Mouse (Mus musculus): ENCODE results near the gene Slc44a5.

Gene Slc44a5

GRCm38 (mm10) chr3:153941613-153942012 is 31.6 kb upstream of the Slc44a5 start:
- H3K9me3 ChIP-seq (ENCODE audit: low read length): no peaks in the 10 kb centered on the region
- peak overlapping the region; percentile 11; the same call in 1 of the 2 replicates for H3K4me3 ChIP-seq (replicated peaks; ENCODE audit: low read length)
- H3K27me3 ChIP-seq (ENCODE audit: insufficient read depth, low read length): no peaks in the 10 kb centered on the region
- peaks cover 39% of the 10 kb centered on the region for H3K36me3 ChIP-seq (ENCODE audit: insufficient read depth, low read length)
- peaks cover 79% of the 10 kb centered on the region for H3K4me1 ChIP-seq (replicated peaks; ENCODE audit: low read depth, low read length)
- TF ChIP-seq POU5F1 (IDR thresholded peaks at IDR 0.05; ENCODE audit: borderline replicate concordance, low read length) (no peak), NANOG (IDR thresholded peaks at IDR 0.05; ENCODE audit: borderline replicate concordance, low read length) (no peak), CTCF (conservative IDR thresholded peaks at IDR 0.05; ENCODE audit: low read length) (no peak)

GRCm38 (mm10) chr3:153943003-153943640 is 30.1 kb upstream of the Slc44a5 start:
- peaks cover 24% of the 10 kb centered on the region for H3K36me3 ChIP-seq (ENCODE audit: insufficient read depth, low read length)
- peak overlapping the region; percentile 94 for H3K4me3 ChIP-seq (replicated peaks; ENCODE audit: low read length)
- no peaks in the 10 kb centered on the region for H3K27me3 ChIP-seq (ENCODE audit: insufficient read depth, low read length)
- H3K4me1 ChIP-seq (replicated peaks; ENCODE audit: low read depth, low read length): peaks cover 64% of the 10 kb centered on the region
- TF ChIP-seq POU5F1 (IDR thresholded peaks at IDR 0.05; ENCODE audit: borderline replicate concordance, low read length): no peak
- no peak for TF ChIP-seq CTCF (conservative IDR thresholded peaks at IDR 0.05; ENCODE audit: low read length)
- no peak for TF ChIP-seq NANOG (IDR thresholded peaks at IDR 0.05; ENCODE audit: borderline replicate concordance, low read length)
- H3K9me3 ChIP-seq (ENCODE audit: low read length): no peaks in the 10 kb centered on the region

- H3K4me3 ChIP-seq (replicated peaks; ENCODE audit: low read length): peak overlapping the region; percentile 94
- no peaks in the 10 kb centered on the region for H3K27me3 ChIP-seq (ENCODE audit: insufficient read depth, low read length)
These were observed 29.3 kb upstream of the Slc44a5 start for GRCm38 (mm10) chr3:153943901-153944334.

GRCm38 (mm10) chr3:153944335-153944990 is 28.8 kb upstream of the Slc44a5 start, which contains the start of gene Acadm:
TSS of gene Acadm (minus strand) at chr3:153944632.
- TF ChIP-seq POU5F1 (IDR thresholded peaks at IDR 0.05; ENCODE audit: borderline replicate concordance, low read length) (no peak), CTCF (conservative IDR thresholded peaks at IDR 0.05; ENCODE audit: low read length) (no peak), NANOG (IDR thresholded peaks at IDR 0.05; ENCODE audit: borderline replicate concordance, low read length) (no peak)
- Histone ChIP-seq H3K4me1 (replicated peaks; ENCODE audit: low read depth, low read length) (peaks cover 51% of the 10 kb centered on the region), H3K9me3 (ENCODE audit: low read length) (no peaks in the 10 kb centered on the region), H3K36me3 (ENCODE audit: insufficient read depth, low read length) (peaks cover 11% of the 10 kb centered on the region), H3K27me3 (ENCODE audit: insufficient read depth, low read length) (no peaks in the 10 kb centered on the region), H3K4me3 (replicated peaks; ENCODE audit: low read length) (peak within 1 kb of the TSS; percentile 94)

More at GRCm38 (mm10) chr3:153943901-153944334, 29.3 kb upstream of the Slc44a5 start:
- no peak for TF ChIP-seq CTCF (conservative IDR thresholded peaks at IDR 0.05; ENCODE audit: low read length)
- no peaks in the 10 kb centered on the region for H3K9me3 ChIP-seq (ENCODE audit: low read length)
- H3K4me1 ChIP-seq (replicated peaks; ENCODE audit: low read depth, low read length): peaks cover 56% of the 10 kb centered on the region
- H3K36me3 ChIP-seq (ENCODE audit: insufficient read depth, low read length): peaks cover 16% of the 10 kb centered on the region

- H3K36me3 ChIP-seq (ENCODE audit: insufficient read depth, low read length): no peaks in the 10 kb centered on the region
- no peak overlapping the region for H3K4me3 ChIP-seq (replicated peaks; ENCODE audit: low read length)
- no peaks in the 10 kb centered on the region for H3K27me3 ChIP-seq (ENCODE audit: insufficient read depth, low read length)
- TF ChIP-seq POU5F1 (IDR thresholded peaks at IDR 0.05; ENCODE audit: borderline replicate concordance, low read length) (no peak), NANOG (IDR thresholded peaks at IDR 0.05; ENCODE audit: borderline replicate concordance, low read length) (no peak), CTCF (conservative IDR thresholded peaks at IDR 0.05; ENCODE audit: low read length) (no peak)
- peaks cover 23% of the 10 kb centered on the region for H3K4me1 ChIP-seq (replicated peaks; ENCODE audit: low read depth, low read length)
- no peaks in the 10 kb centered on the region for H3K9me3 ChIP-seq (ENCODE audit: low read length)
These were observed 26.0 kb upstream of the Slc44a5 start for GRCm38 (mm10) chr3:153947271-153947670.

- no peaks in the 10 kb centered on the region for H3K36me3 ChIP-seq (ENCODE audit: insufficient read depth, low read length)
- TF ChIP-seq CTCF (conservative IDR thresholded peaks at IDR 0.05; ENCODE audit: low read length): no peak
- TF ChIP-seq POU5F1 (IDR thresholded peaks at IDR 0.05; ENCODE audit: borderline replicate concordance, low read length): no peak
- TF ChIP-seq NANOG (IDR thresholded peaks at IDR 0.05; ENCODE audit: borderline replicate concordance, low read length): no peak
- no peaks in the 10 kb centered on the region for H3K27me3 ChIP-seq (ENCODE audit: insufficient read depth, low read length)
- H3K4me1 ChIP-seq (replicated peaks; ENCODE audit: low read depth, low read length): peaks cover 15% of the 10 kb centered on the region
- H3K4me3 ChIP-seq (replicated peaks; ENCODE audit: low read length): no peak overlapping the region
- H3K9me3 ChIP-seq (ENCODE audit: low read length): no peaks in the 10 kb centered on the region
These were observed 25.1 kb upstream of the Slc44a5 start for GRCm38 (mm10) chr3:153948176-153948575.

GRCm38 (mm10) chr3:153957916-153958315 is 15.3 kb upstream of the Slc44a5 start:
- Histone ChIP-seq H3K4me3 (replicated peaks; ENCODE audit: low read length) (no peak overlapping the region), H3K27me3 (ENCODE audit: insufficient read depth, low read length) (no peaks in the 10 kb centered on the region), H3K36me3 (ENCODE audit: insufficient read depth, low read length) (no peaks in the 10 kb centered on the region), H3K4me1 (replicated peaks; ENCODE audit: low read depth, low read length) (0 out of 2 replicates have a peak, but pooled peaks cover 2% of the 10 kb centered on the region), H3K9me3 (ENCODE audit: low read length) (peaks cover 30% of the 10 kb centered on the region)
- TF ChIP-seq POU5F1 (IDR thresholded peaks at IDR 0.05; ENCODE audit: borderline replicate concordance, low read length): no peak
- no peak for TF ChIP-seq NANOG (IDR thresholded peaks at IDR 0.05; ENCODE audit: borderline replicate concordance, low read length)
- TF ChIP-seq CTCF (conservative IDR thresholded peaks at IDR 0.05; ENCODE audit: low read length): no peak

GRCm38 (mm10) chr3:153959035-153959730 is 14.1 kb upstream of the Slc44a5 start:
- Histone ChIP-seq H3K9me3 (ENCODE audit: low read length) (peaks cover 42% of the 10 kb centered on the region), H3K4me1 (replicated peaks; ENCODE audit: low read depth, low read length) (0 out of 2 replicates have a peak, but pooled peaks cover 2% of the 10 kb centered on the region), H3K36me3 (ENCODE audit: insufficient read depth, low read length) (no peaks in the 10 kb centered on the region), H3K4me3 (replicated peaks; ENCODE audit: low read length) (no peak overlapping the region), H3K27me3 (ENCODE audit: insufficient read depth, low read length) (no peaks in the 10 kb centered on the region)
- TF ChIP-seq POU5F1 (IDR thresholded peaks at IDR 0.05; ENCODE audit: borderline replicate concordance, low read length) (no peak), CTCF (conservative IDR thresholded peaks at IDR 0.05; ENCODE audit: low read length) (peak; percentile 78), NANOG (IDR thresholded peaks at IDR 0.05; ENCODE audit: borderline replicate concordance, low read length) (no peak)

All from E14TG2a.4 (cell line).